Mouse (Mus musculus) activated CD4-positive, CD25-positive, alpha-beta regulatory T cell (primary cell): ENCODE measurements around the gene Doc2g. TPM values are rescaled to one million over a fixed set of nuclear protein-coding genes. Genes with fewer than 3 reads are reported as not detected.

Source experiments
- polyA plus RNA-seq, 2 experiments: library from polyadenylated mRNA; unstranded; fragments of 100-300 nt; shearing (Covaris generic); gene quantifications; one replicate each; pipeline ENCODE4 v1.2.1; 2017

Gene Doc2g
- polyA plus RNA-seq, result 1 to 10 TPM in 1 of 2 experiments, under 1 TPM in 1; 0.52 to 4.1 TPM

DNA sequence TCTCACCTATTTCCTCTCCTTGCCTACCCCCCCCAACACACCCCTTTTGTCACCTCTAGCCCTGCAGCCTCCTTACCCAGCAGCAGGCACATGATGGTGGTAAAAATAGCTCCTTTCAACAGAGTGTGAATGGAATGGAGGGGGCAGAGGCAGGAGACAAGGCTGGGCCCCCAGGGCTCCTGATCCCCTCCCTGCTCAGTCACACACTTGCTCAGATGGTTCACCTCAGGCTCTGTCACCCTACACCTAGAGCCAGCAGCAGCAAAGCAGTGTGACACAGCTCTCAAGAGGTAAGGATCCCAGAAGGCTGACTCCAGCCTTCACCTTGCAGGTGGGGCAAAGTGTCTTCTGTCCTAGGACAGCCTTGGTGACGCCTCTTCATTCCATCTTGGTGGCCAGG, at the start of gene Doc2g:
Gene Doc2g, plus strand, starts transcription at position 202 of the 400 bp plus-strand sequence.

DNA sequence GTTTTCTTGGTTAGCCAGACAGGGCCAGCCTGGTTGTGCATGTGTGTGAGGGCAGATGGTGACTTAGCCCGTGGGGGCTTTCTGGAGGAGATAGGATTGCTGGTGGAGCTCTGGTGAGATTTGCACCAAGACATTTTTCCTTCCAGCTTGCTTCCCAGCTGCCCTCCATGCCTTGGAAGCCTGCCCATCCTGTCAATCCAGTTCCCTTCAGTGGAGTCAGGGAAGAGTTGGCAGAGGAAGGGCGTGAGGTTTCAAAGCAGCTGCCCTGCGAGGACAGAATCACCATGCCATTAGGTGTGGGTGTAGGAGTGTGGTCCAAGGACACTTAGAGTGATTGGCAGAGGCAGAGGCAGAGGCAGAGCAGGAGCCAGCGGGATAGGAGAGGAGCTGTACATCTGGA, 44.6 kb upstream of the Doc2g start, which contains the start of gene Aldh3b3:
Gene Aldh3b3, plus strand, starts transcription at position 176 of the 400 bp plus-strand sequence.

DNA sequence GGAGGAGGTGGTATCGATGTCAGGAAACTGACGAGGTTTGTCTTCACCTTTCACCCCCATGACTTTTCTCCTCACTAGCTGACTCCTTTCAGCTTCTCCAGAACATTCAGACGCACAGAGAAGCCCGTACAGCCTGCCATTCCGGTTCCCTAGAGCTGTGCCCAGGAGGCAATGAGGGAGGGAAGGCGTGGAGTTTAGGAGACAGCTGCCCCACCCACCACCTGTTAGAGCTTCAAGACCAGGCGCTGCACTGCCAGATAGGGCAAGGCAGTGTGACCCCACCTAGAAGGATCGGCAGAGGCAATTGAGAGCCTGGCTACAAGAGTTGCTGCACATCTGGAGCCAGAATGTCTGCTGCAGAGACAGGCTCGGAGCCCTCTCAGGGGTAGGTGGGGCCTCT, 30.9 kb upstream of the Doc2g start, which contains the start of gene Aldh3b2:
Gene Aldh3b2, plus strand, starts transcription at position 100 of the 400 bp plus-strand sequence.

DNA sequence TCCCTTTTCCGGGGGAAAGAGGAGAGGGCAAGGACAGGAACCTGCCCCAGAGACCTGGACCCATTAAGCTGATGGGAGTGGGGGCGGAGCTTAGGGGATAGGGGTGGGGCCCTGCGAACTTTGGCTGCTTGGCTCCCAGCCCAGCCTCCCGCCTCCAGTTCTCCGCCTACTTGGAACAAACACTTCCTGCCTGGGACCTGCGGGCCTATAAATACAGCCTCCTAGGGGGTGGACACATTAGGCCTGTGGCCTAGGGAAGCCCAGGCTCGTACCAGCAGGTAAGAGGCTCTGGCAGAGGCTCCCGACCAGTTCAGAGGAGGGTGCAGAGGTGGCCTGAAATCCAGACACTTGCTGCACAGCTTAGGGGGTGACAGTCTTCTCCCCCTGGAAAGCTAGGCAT, 16.8 kb upstream of the Doc2g start, which contains the start of gene Acy3:
Gene Acy3, plus strand, starts transcription at position 237 of the 400 bp plus-strand sequence.

DNA sequence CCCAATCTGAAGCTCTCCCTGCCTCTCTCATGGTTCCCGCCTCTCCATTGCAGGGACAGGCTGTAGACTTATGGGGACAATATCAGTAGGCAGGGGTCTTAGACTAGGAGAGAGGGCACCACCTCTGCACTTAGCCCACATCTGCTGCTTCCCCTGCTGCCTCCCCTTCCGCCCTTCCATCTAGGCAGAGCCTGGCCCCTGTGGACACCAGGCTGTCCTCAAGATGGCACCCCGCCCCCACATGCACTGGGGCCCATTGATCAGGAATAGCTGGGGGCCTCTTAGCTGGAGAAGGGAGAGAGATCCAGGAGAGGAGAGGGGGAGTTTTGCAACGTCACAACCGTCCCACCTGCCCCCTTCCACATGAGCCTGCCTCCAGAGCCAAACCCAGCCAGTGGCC, 10.7 kb upstream of the Doc2g start, which contains the start of gene Tbx10:
Gene Tbx10, plus strand, starts transcription at position 337 of the 400 bp plus-strand sequence.

DNA sequence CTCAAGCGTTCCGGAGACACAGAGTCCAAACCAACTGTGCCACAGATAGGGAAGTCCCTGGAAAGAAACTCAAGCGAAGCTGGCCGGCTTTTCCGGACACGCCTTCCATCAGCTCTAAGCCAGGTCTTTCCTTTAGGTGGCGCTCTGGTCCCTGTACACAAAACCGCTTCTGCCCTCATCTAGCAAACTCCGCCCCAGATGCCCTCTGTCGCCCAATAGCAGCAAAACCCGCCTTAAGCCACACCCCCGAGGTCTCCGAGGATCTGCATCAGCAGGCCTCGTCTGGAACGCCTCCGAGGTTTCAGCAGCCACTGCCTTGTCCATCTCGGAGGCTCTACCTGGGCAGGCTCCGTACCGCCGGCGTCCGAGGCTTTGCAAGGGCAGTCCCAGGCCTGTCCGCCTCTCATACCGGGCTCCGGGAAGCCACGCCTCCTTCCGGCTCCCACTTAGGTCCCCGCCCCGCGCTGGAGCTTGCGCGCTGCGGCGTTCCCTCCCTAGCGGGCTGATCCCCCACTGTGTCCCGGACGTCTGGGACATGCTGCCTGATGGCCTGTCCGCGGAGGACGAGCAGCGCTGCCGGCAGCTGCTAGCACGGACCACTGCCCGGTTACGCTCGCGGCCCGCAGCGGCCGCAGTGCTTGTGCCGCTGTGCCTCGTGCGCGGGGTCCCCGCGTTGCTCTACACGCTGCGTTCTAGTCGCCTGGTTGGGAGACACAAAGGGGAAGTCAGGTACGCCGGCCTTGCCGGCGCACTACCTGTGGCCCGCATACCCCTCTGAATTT, 2.8 kb upstream of the Doc2g start, which contains the start of the genes Nudt8 and Gm49405:
Gene Nudt8, plus strand, starts transcription at position 462 of the 782 bp plus-strand sequence.
Gene Gm49405, plus strand, starts transcription at position 508 of the 782 bp plus-strand sequence.

DNA sequence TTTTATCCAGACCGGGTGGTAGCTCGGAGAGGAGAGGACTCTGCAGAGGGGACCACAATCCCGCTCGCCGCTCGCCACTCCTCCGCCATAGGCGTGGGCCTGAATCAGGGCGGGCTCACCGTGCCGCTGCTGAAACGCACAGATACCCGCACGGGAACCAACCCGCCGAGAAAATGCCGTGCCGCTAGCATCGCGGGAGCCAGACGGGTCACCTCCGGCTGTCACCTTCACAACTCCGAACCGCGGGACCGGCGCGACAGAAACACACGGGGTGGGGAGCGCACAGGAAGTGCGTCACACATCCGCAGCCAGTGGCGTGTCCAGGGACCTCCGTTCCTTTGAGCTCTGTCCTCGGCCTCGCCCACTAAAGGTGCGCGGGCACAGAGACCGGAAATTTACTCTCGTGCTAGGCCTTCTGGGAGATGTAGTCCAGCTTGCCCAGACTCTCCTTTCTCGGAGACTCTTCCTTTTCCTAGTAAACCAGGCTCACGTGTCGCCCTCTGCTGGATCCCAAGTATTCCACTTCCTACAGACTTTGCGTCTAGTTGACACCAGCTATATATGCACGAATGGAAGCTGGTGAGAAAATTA, 9.4 kb downstream of the Doc2g start, which contains the start of gene Ndufv1:
Gene Ndufv1, minus strand, starts transcription at position 375 of the 591 bp plus-strand sequence.

DNA sequence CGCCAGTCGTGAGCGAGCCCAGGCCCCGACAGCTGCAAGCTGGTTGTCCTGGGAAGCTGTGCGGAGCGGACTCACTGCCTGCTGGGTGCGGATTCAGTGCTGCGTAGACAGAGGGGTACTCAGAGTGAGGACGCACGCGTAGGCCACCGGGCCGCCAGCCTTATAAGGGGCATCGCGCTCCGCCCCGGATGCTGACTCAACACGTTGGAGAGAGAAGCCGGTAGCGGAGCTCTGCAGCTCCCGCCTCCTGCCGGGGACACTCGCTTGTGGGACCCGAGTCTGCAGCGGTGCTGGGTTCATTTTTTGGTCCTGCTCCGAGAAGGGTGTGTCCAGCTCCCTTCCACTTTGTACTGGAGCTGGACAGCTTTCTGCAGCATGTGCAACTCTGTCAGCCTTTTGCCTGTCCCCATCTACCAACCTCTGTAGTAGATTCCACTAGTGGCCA, 34.7 kb downstream of the Doc2g start, which contains the start of gene Gstp1:
Gene Gstp1, minus strand, starts transcription at position 198 of the 445 bp plus-strand sequence.

DNA sequence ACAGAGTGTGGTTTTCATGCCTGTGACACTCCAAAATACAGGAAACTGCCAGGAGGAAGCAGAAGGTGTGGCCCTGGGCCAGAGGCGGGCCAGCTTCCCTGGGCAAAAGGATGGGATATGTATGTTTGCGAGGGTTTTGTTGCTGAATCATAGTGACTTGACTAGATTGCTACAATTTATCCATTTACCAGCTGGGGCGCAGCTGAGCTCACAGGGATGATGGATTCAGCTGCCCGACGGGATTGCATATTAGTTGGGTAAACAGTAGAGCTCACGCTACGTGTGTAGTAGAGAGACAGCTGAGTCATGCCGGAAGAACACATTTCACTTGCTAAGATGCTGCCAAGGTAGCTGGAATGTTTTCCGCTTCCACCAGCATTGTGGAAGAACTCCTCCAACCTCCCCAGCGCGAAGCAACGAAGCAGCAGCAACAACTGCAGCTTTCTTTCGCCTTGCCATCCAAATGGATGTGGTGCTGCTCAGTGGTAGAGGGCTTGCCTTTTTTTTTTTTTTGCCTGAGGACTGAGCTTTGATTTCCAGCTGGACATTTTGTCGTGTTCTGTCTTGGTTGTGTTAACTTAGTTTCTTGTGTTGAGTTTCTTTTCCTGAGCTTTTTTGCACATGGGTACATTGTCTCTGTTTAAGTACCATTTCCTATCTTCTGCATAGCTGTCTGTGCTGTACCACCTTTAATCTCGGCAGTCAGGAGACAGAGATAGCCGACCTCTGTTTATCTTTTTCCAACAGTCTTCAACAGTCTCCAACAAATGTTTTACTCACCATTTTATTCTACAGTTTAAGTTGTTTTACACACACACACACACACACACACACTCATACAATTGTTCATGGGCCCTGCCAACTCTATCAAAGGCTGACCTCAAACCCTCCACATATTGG, 43.1 kb downstream of the Doc2g start, which contains the start of gene Gstp2:
Gene Gstp2, minus strand, starts transcription at position 58 of the 900 bp plus-strand sequence.

Other genes starting within 250 kb of the Doc2g start
- 10 to 100 TPM; 62.5 to 74.5 TPM for gene Kmt5b, start 235.9 kb upstream of the Doc2g start, polyA plus RNA-seq
- 10 to 100 TPM in 1 of 2 experiments, 1 to 10 TPM in 1; 7.6 to 13.0 TPM for gene Chka, start 151.5 kb upstream of the Doc2g start, polyA plus RNA-seq
- 10 to 100 TPM; 58.6 to 70.8 TPM for gene Tcirg1, start 96.2 kb upstream of the Doc2g start, polyA plus RNA-seq
- 100 to 1,000 TPM; 218 to 241 TPM for gene Ndufs8, start 90.5 kb upstream of the Doc2g start, polyA plus RNA-seq
- 1 to 10 TPM in 1 of 2 experiments, under 1 TPM in 1; 0.63 to 1.3 TPM for gene Aldh3b1, start 73.5 kb upstream of the Doc2g start, polyA plus RNA-seq
- 10 to 100 TPM; 24.4 to 40.8 TPM for gene Unc93b1, start 68.1 kb upstream of the Doc2g start, polyA plus RNA-seq
- under 1 TPM in 1 of 2 experiments, not detected in 1; 0.20 TPM for gene Aldh3b3, start 44.7 kb upstream of the Doc2g start, polyA plus RNA-seq
- not detected for gene Aldh3b2, start 31.0 kb upstream of the Doc2g start, polyA plus RNA-seq
- under 1 TPM in 1 of 2 experiments, not detected in 1; 0.66 TPM for gene Acy3, start 16.7 kb upstream of the Doc2g start, polyA plus RNA-seq
- under 1 TPM in 1 of 2 experiments, not detected in 1; 0.12 TPM for gene Tbx10, start 10.6 kb upstream of the Doc2g start, polyA plus RNA-seq
- 10 to 100 TPM; 11.5 to 24.3 TPM for gene Nudt8, start 2.7 kb upstream of the Doc2g start, polyA plus RNA-seq
- gene Gm49405, start 2.7 kb upstream of the Doc2g start, polyA plus RNA-seq, result 1 to 10 TPM in 1 of 2 experiments, under 1 TPM in 1; 0.42 to 2.4 TPM
- 100 to 1,000 TPM; 134 to 170 TPM for gene Ndufv1, start 9.5 kb downstream of the Doc2g start, polyA plus RNA-seq
- gene Gstp1, start 34.7 kb downstream of the Doc2g start, polyA plus RNA-seq, result 100 to 1,000 TPM; 602 to 648 TPM
- 10 to 100 TPM in 1 of 2 experiments, 1 to 10 TPM in 1; 2.0 to 12.8 TPM for gene Gstp2, start 42.7 kb downstream of the Doc2g start, polyA plus RNA-seq
- 100 to 1,000 TPM; 132 to 137 TPM for gene Gstp3, start 56.3 kb downstream of the Doc2g start, polyA plus RNA-seq
- not detected for gene Cabp2, start 78.3 kb downstream of the Doc2g start, polyA plus RNA-seq
- 100 to 1,000 TPM; 721 to 747 TPM for gene Cdk2ap2, start 93.9 kb downstream of the Doc2g start, polyA plus RNA-seq
- gene Pitpnm1, start 96.7 kb downstream of the Doc2g start, polyA plus RNA-seq, result 100 to 1,000 TPM; 256 to 279 TPM
- 100 to 1,000 TPM; 195 to 206 TPM for gene Aip, start 122.5 kb downstream of the Doc2g start, polyA plus RNA-seq
- gene Gpr152, start 136.5 kb downstream of the Doc2g start, polyA plus RNA-seq, result not detected
- gene Cabp4, start 140.7 kb downstream of the Doc2g start, polyA plus RNA-seq, result under 1 TPM; 0.16 to 0.52 TPM
- 100 to 1,000 TPM; 293 to 521 TPM for gene Coro1b, start 145.3 kb downstream of the Doc2g start, polyA plus RNA-seq
- 1,000 to 10,000 TPM; 1,707 to 1,870 TPM for gene Ptprcap, start 150.3 kb downstream of the Doc2g start, polyA plus RNA-seq
- gene Rps6kb2, start 160.0 kb downstream of the Doc2g start, polyA plus RNA-seq, result 10 to 100 TPM; 43.4 to 45.2 TPM
- 10 to 100 TPM; 11.8 to 20.0 TPM for gene Carns1, start 172.2 kb downstream of the Doc2g start, polyA plus RNA-seq
- gene Tbc1d10c, start 188.0 kb downstream of the Doc2g start, polyA plus RNA-seq, result 100 to 1,000 TPM; 624 to 764 TPM
- 1,000 to 10,000 TPM; 1,254 to 1,335 TPM for gene Ppp1ca, start 188.8 kb downstream of the Doc2g start, polyA plus RNA-seq
- gene Rad9a, start 198.3 kb downstream of the Doc2g start, polyA plus RNA-seq, result 10 to 100 TPM; 43.8 to 69.5 TPM
- gene Clcf1, start 210.9 kb downstream of the Doc2g start, polyA plus RNA-seq, result 10 to 100 TPM; 20.4 to 31.3 TPM
- not detected for gene AC109138.7, start 211.0 kb downstream of the Doc2g start, polyA plus RNA-seq
- gene Pold4, start 228.6 kb downstream of the Doc2g start, polyA plus RNA-seq, result 100 to 1,000 TPM; 124 to 142 TPM